Comparison of ENCODE assay signal across 8 mouse cellular contexts in genomic region chr15:88861772-88862622, GRCm38 (mm10). TPM values are rescaled to one million over a fixed set of nuclear protein-coding genes. Genes with fewer than 3 reads are reported as not detected.
DNase-seq lines count a peak whose midpoint lies in the region; ATAC-seq and TF ChIP-seq lines count a peak whose summit lies in the region.

TSS of gene Pim3 (plus strand) at chr15:88862186.

- peak; percentile 87 for TF ChIP-seq POLR2A in lung, adult 2 months (IDR thresholded peaks at IDR 0.05; ENCODE audit: borderline replicate concordance, extremely low read depth, low read depth, low read length)

- H3K9ac ChIP-seq in forebrain, embryonic 15.5 days (replicated peaks) = peak within 1 kb of the TSS; percentile 97

- peaks cover 19% of the 10 kb centered on the region for H3K36me3 ChIP-seq in forebrain, embryonic 15.5 days

- WGBS in forebrain, embryonic 15.5 days = under 1% methylated on average over 106 of the region's 107 CpGs
- under 1% methylated on average over 107 of the region's 107 CpGs for WGBS in lung, adult 2 months

- H3K27ac ChIP-seq in forebrain, embryonic 15.5 days (replicated peaks) = peak within 1 kb of the TSS; percentile 99

- H3K27me3 ChIP-seq in forebrain, embryonic 15.5 days = no peaks in the 10 kb centered on the region

- no peaks in the 10 kb centered on the region for H3K9me3 ChIP-seq in forebrain, embryonic 15.5 days

- peak within 1 kb of the TSS; percentile 88 for H3K4me2 ChIP-seq in forebrain, embryonic 15.5 days (replicated peaks)

- peak within 1 kb of the TSS; percentile 98 for H3K4me3 ChIP-seq in forebrain, embryonic 15.5 days
- H3K4me3 ChIP-seq in lung, adult 2 months (replicated peaks; ENCODE audit: extremely low read depth, low read depth, low read length) = peak within 1 kb of the TSS; percentile 92

- ATAC-seq in forebrain, embryonic 15.5 days (replicated peaks) = peak; percentile 86
- ATAC-seq in neutrophil, adult 5-6 weeks (ENCODE audit: extremely low read depth, insufficient number of reproducible peaks, low FRiP score, poor library complexity, severe bottlenecking) = peak; percentile 86

- intact Hi-C loops in heart, postnatal 25 days (cut with DNase I) = loop anchor here (2.0 kb wide), 1 partner anchor 23 kb away; no protein-coding TSS in a partner anchor

- TF ChIP-seq CTCF in lung, adult 2 months (IDR thresholded peaks at IDR 0.05; ENCODE audit: insufficient read depth, low read length) = no peak

- H3K4me1 ChIP-seq in forebrain, embryonic 15.5 days = peaks cover 23% of the 10 kb centered on the region
- H3K4me1 ChIP-seq in lung, adult 2 months (ENCODE audit: control insufficient read depth, insufficient read depth, low read length) = peaks cover 28% of the 10 kb centered on the region

- DNase-seq in ES-CJ7 (ENCODE audit: low read depth, low spot score) = peak; percentile 98
- peak; percentile 97 for DNase-seq in cerebellum, adult 11 months
- DNase-seq in heart, postnatal 25 days (ENCODE audit: low spot score) = peak; percentile 98
- DNase-seq in layer of hippocampus, adult 18-20 months (ENCODE audit: low spot score in 2 of 2) = peak; percentile 96 to 99
- DNase-seq in lung, adult 2 months = peak; percentile 97
- peak; percentile 92 to 93 for DNase-seq in thymus, adult 18-20 months

RNA-seq across cellular contexts. Expression of gene Pim3, which starts in this region (rescaled TPM):
- polyA plus RNA-seq in forebrain, embryonic 15.5 days (2015; fragmentation: Nextera tagmentation; extraction: Ambion mirVana) = 69.1 and 70.7 TPM in 2 replicates
- 10 to 100 TPM; 86.8 to 98.2 TPM for total RNA-seq in heart, postnatal 25 days (2021)
- 10 to 100 TPM; 36.8 to 47.6 TPM for total RNA-seq in layer of hippocampus, adult 18-20 months (2021)
- polyA plus RNA-seq in lung, adult 2 months (2012; rRNA removed) = 55.0 and 97.1 TPM in 2 replicates
- total RNA-seq in neutrophil, adult 5-6 weeks (2017) = 12.2 and 19.4 TPM in 2 replicates

Comparison
In these comparisons a context has a peak if more than half of its experiments do, and no peak if none do; other contexts are left out.
1. Peak in every context shown above with its lines: DNase-seq, ATAC-seq, H3K4me3 ChIP-seq and H3K27ac ChIP-seq.